Mouse (Mus musculus): ENCODE measurements around the gene Trim12c. TPM values are rescaled to one million over a fixed set of nuclear protein-coding genes. Genes with fewer than 3 reads are reported as not detected.
"Not testable (repeated sequence)": the region's sequence is repeated elsewhere in the genome, so short reads cannot be mapped to it uniquely, and the experiment has no call there.

Gene Trim12c
- total RNA-seq, 1 experiment: 2.9 TPM

GRCm38 (mm10) chr7:104322028-104322427 is 31.1 kb downstream of the Trim12c start:
- in situ Hi-C loops (cut with MboI; ENCODE audit: low sequenced_read_pairs in 2 of 2, unreplicated experiment in 2 of 2): no loop called here
- TF ChIP-seq MAFK (IDR thresholded peaks at IDR 0.05; ENCODE audit: insufficient read depth, low read depth, low read length): no peak
- no peak for TF ChIP-seq ZNF384 (IDR thresholded peaks at IDR 0.05; ENCODE audit: low read depth, low read length)
- no peak for TF ChIP-seq CHD2 (IDR thresholded peaks at IDR 0.05; ENCODE audit: low read depth, low read length)
- no peak for TF ChIP-seq HCFC1 (IDR thresholded peaks at IDR 0.05; ENCODE audit: borderline replicate concordance, insufficient read depth, low read length)
- no peaks in the 10 kb centered on the region for H3K36me3 ChIP-seq (ENCODE audit: control insufficient read depth, insufficient read depth, low read length, poor library complexity, severe bottlenecking)
- no peaks in the 10 kb centered on the region for H3K4me1 ChIP-seq (ENCODE audit: control insufficient read depth in 2 of 2, insufficient read depth in 2 of 2, low read length in 2 of 2, poor library complexity in 1 of 2)
- DNase-seq (ENCODE audit: low read depth, low spot score): no peak
- no peak overlapping the region for H3K27ac ChIP-seq (ENCODE audit: insufficient read depth, low read depth, low read length, poor library complexity, severe bottlenecking)
- no peak overlapping the region for H3K4me3 ChIP-seq (ENCODE audit: insufficient read depth in 1 of 2, low read depth in 1 of 2, low read length in 2 of 2, poor library complexity in 1 of 2, severe bottlenecking in 1 of 2)
- no peak overlapping the region for H3K9ac ChIP-seq (ENCODE audit: insufficient read depth, low read depth, low read length, poor library complexity, severe bottlenecking)
- no peaks in the 10 kb centered on the region for H3K9me3 ChIP-seq (ENCODE audit: control insufficient read depth, insufficient read depth, low read depth, low read length)

- H3K9ac ChIP-seq (ENCODE audit: insufficient read depth, low read depth, low read length, poor library complexity, severe bottlenecking); H3K27ac ChIP-seq (ENCODE audit: insufficient read depth, low read depth, low read length, poor library complexity, severe bottlenecking); H3K4me1 ChIP-seq (ENCODE audit: control insufficient read depth in 2 of 2, insufficient read depth in 2 of 2, low read length in 2 of 2, poor library complexity in 1 of 2); H3K36me3 ChIP-seq (ENCODE audit: control insufficient read depth, insufficient read depth, low read length, poor library complexity, severe bottlenecking); in situ Hi-C loops (cut with MboI; ENCODE audit: low sequenced_read_pairs in 2 of 2, unreplicated experiment in 2 of 2); H3K4me3 ChIP-seq (ENCODE audit: insufficient read depth in 1 of 2, low read depth in 1 of 2, low read length in 2 of 2, poor library complexity in 1 of 2, severe bottlenecking in 1 of 2); DNase-seq (ENCODE audit: low read depth, low spot score); H3K9me3 ChIP-seq (ENCODE audit: control insufficient read depth, insufficient read depth, low read depth, low read length): not testable (repeated sequence)
Measured at GRCm38 (mm10) chr7:104315369-104316080, 37.6 kb downstream of the Trim12c start, which contains the start of gene Trim12a. TSS of gene Trim12a (minus strand) at chr7:104315466.

- in situ Hi-C loops (cut with MboI; ENCODE audit: low sequenced_read_pairs in 2 of 2, unreplicated experiment in 2 of 2): no loop called here
- H3K36me3 ChIP-seq (ENCODE audit: control insufficient read depth, insufficient read depth, low read length, poor library complexity, severe bottlenecking): no peaks in the 10 kb centered on the region
- H3K4me1 ChIP-seq (ENCODE audit: control insufficient read depth in 2 of 2, insufficient read depth in 2 of 2, low read length in 2 of 2, poor library complexity in 1 of 2): no peaks in the 10 kb centered on the region
- no peak overlapping the region for H3K9ac ChIP-seq (ENCODE audit: insufficient read depth, low read depth, low read length, poor library complexity, severe bottlenecking)
- H3K4me3 ChIP-seq (ENCODE audit: insufficient read depth in 1 of 2, low read depth in 1 of 2, low read length in 2 of 2, poor library complexity in 1 of 2, severe bottlenecking in 1 of 2): no peak overlapping the region
- TF ChIP-seq ZNF384 (IDR thresholded peaks at IDR 0.05; ENCODE audit: low read depth, low read length) (no peak), CHD2 (IDR thresholded peaks at IDR 0.05; ENCODE audit: low read depth, low read length) (no peak), HCFC1 (IDR thresholded peaks at IDR 0.05; ENCODE audit: borderline replicate concordance, insufficient read depth, low read length) (no peak), ZC3H11A (IDR thresholded peaks at IDR 0.05; ENCODE audit: borderline replicate concordance, low read depth, low read length) (no peak), MAFK (IDR thresholded peaks at IDR 0.05; ENCODE audit: insufficient read depth, low read depth, low read length) (no peak)
- no peak overlapping the region for H3K27ac ChIP-seq (ENCODE audit: insufficient read depth, low read depth, low read length, poor library complexity, severe bottlenecking)
- DNase-seq (ENCODE audit: low read depth, low spot score): no peak
- no peaks in the 10 kb centered on the region for H3K9me3 ChIP-seq (ENCODE audit: control insufficient read depth, insufficient read depth, low read depth, low read length)
Measured at GRCm38 (mm10) chr7:104314796-104315353, 38.3 kb downstream of the Trim12c start.

- Histone ChIP-seq H3K36me3 (ENCODE audit: control insufficient read depth, insufficient read depth, low read length, poor library complexity, severe bottlenecking) (no peaks in the 10 kb centered on the region), H3K4me3 (ENCODE audit: insufficient read depth in 1 of 2, low read depth in 1 of 2, low read length in 2 of 2, poor library complexity in 1 of 2, severe bottlenecking in 1 of 2) (no peak overlapping the region), H3K9ac (ENCODE audit: insufficient read depth, low read depth, low read length, poor library complexity, severe bottlenecking) (no peak overlapping the region), H3K27ac (ENCODE audit: insufficient read depth, low read depth, low read length, poor library complexity, severe bottlenecking) (no peak overlapping the region), H3K9me3 (ENCODE audit: control insufficient read depth, insufficient read depth, low read depth, low read length) (no peaks in the 10 kb centered on the region), H3K4me1 (ENCODE audit: control insufficient read depth in 2 of 2, insufficient read depth in 2 of 2, low read length in 2 of 2, poor library complexity in 1 of 2) (no peaks in the 10 kb centered on the region)
- in situ Hi-C loops (cut with MboI; ENCODE audit: low sequenced_read_pairs in 2 of 2, unreplicated experiment in 2 of 2): no loop called here
- no peak for DNase-seq (ENCODE audit: low read depth, low spot score)
- TF ChIP-seq ZNF384 (IDR thresholded peaks at IDR 0.05; ENCODE audit: low read depth, low read length) (no peak), ZC3H11A (IDR thresholded peaks at IDR 0.05; ENCODE audit: borderline replicate concordance, low read depth, low read length) (no peak), HCFC1 (IDR thresholded peaks at IDR 0.05; ENCODE audit: borderline replicate concordance, insufficient read depth, low read length) (no peak), MAFK (IDR thresholded peaks at IDR 0.05; ENCODE audit: insufficient read depth, low read depth, low read length) (no peak), CHD2 (IDR thresholded peaks at IDR 0.05; ENCODE audit: low read depth, low read length) (no peak)
Measured at GRCm38 (mm10) chr7:104291638-104292400, 61.3 kb downstream of the Trim12c start.

Measured in ES-E14 (cell line).